Mouse (Mus musculus) embryonic facial prominence, embryonic 14.5 days (tissue): ENCODE results near the gene Slc13a4. TPM values are rescaled to one million over a fixed set of nuclear protein-coding genes. Genes with fewer than 3 reads are reported as not detected.
A peak's percentile ranks its signal among the peaks of the same experiment; 100 is the strongest.

ENCODE experiments used
- ATAC-seq: fragments of 200-750 bp; cut with Nextera tagmentation; 2 replicates; pipeline ENCODE4 v1.8.0; 2017; ENCODE audit warnings: low read depth, moderate number of reproducible peaks, moderate TSS enrichment
- DNase-seq: peaks from one replicate; pipeline ENCODE4 v3.0.0-alpha.2; 2015; ENCODE audit warnings: low spot score
- H3K27ac ChIP-seq: fragments of 300-500 bp; sonication (generic); replicated peaks from 2 replicates; pipeline ENCODE4 v1.5.1; 2014; ENCODE audit warnings: low read depth, mild to moderate bottlenecking, low read length, moderate library complexity
- H3K27me3 ChIP-seq: fragments of 300-500 bp; sonication (generic); replicated peaks from 2 replicates; pipeline ENCODE4 v1.6.1; 2014; ENCODE audit warnings: low read length; ENCODE audit not compliant: control insufficient read depth, insufficient read depth
- H3K36me3 ChIP-seq: fragments of 300-500 bp; sonication (generic); 2 replicates; pipeline ENCODE4 v1.6.1; 2014; ENCODE audit warnings: low read length, mixed read lengths; ENCODE audit not compliant: control insufficient read depth, insufficient read depth
- H3K4me1 ChIP-seq: fragments of 300-500 bp; sonication (generic); 2 replicates; pipeline ENCODE4 v1.6.1; 2014; ENCODE audit warnings: antibody characterized with exemption, low read length; ENCODE audit not compliant: control insufficient read depth, insufficient read depth
- H3K4me2 ChIP-seq: fragments of 300-500 bp; sonication (generic); 2 replicates; pipeline ENCODE4 v1.6.1; 2014; ENCODE audit warnings: low read depth, mild to moderate bottlenecking, low read length, moderate library complexity, mixed read lengths
- H3K4me3 ChIP-seq: fragments of 300-500 bp; sonication (generic); 2 replicates; pipeline ENCODE4 v1.5.1; 2014; ENCODE audit warnings: low read depth, mild to moderate bottlenecking, low read length
- H3K9ac ChIP-seq: fragments of 300-500 bp; sonication (generic); 2 replicates; pipeline ENCODE4 v1.6.1; 2014; ENCODE audit warnings: low read depth, mild to moderate bottlenecking, low read length, moderate library complexity, mixed read lengths
- H3K9me3 ChIP-seq: fragments of 300-500 bp; sonication (generic); 2 replicates; pipeline ENCODE4 v1.6.1; 2016; ENCODE audit warnings: low read length; ENCODE audit not compliant: control insufficient read depth
- WGBS: fragments of 180-500 bp; shearing (Covaris S2); extraction: QIAGEN DNeasy Blood & Tissue Kit; methylation state at CpG from one replicate; pipeline ENCODE4 v1.1.7; 2014; 5-methylcytosine and 5-hydroxymethylcytosine counted together
- polyA plus RNA-seq: library from polyadenylated mRNA; unstranded; fragments of >200 nt; fragmentation: Nextera tagmentation; extraction: Ambion mirVana; gene quantifications from 2 replicates; pipeline ENCODE4 v1.2.1, GENCODE M21; 2014

Slc13a4 gene
- polyA plus RNA-seq: 2.5 and 3.0 TPM in 2 replicates

GRCm38 (mm10) chr6:35308037-35308436 lies at the start of gene Slc13a4:
Slc13a4 (minus strand) TSS chr6:35308131.
- Histone ChIP-seq H3K9me3 (no peaks in the 10 kb centered on the region), H3K4me3 (no peak within 1 kb of the TSS), H3K9ac (no peak within 1 kb of the TSS), H3K4me1 (no peaks in the 10 kb centered on the region), H3K36me3 (no peaks in the 10 kb centered on the region), H3K27me3 (no peaks in the 10 kb centered on the region), H3K27ac (no peak within 1 kb of the TSS), H3K4me2 (no peak within 1 kb of the TSS)
- WGBS: 36% methylated on average over 7 of the region's 7 CpGs
- DNase-seq: no peak
- ATAC-seq: no peak

GRCm38 (mm10) chr6:35355320-35355719 lies 47.4 kb upstream of the Slc13a4 start:
- Histone ChIP-seq H3K9me3 (no peaks in the 10 kb centered on the region), H3K27ac (no peak overlapping the region; the same call in 1 of the 2 replicates), H3K27me3 (no peaks in the 10 kb centered on the region), H3K4me1 (peaks cover 17% of the 10 kb centered on the region), H3K36me3 (no peaks in the 10 kb centered on the region), H3K4me3 (no peak overlapping the region), H3K9ac (no peak overlapping the region), H3K4me2 (no peak overlapping the region)
- 82% methylated on average over 3 of the region's 3 CpGs for WGBS
- no peak for DNase-seq
- ATAC-seq: no peak

GRCm38 (mm10) chr6:35354622-35354998 lies 46.7 kb upstream of the Slc13a4 start:
- Histone ChIP-seq H3K4me1 (peaks cover 17% of the 10 kb centered on the region), H3K4me2 (peak overlapping the region; percentile 46), H3K4me3 (no peak overlapping the region), H3K27me3 (no peaks in the 10 kb centered on the region), H3K9me3 (no peaks in the 10 kb centered on the region), H3K9ac (no peak overlapping the region), H3K27ac (no peak overlapping the region; the same call in 1 of the 2 replicates), H3K36me3 (no peaks in the 10 kb centered on the region)
- peak; percentile 87 for DNase-seq
- 4% methylated on average over 6 of the region's 6 CpGs for whole genome bisulfite sequencing
- peak; percentile 72 for ATAC-seq

- Histone ChIP-seq H3K9me3 (no peaks in the 10 kb centered on the region), H3K36me3 (no peaks in the 10 kb centered on the region), H3K4me2 (peak overlapping the region; percentile 46), H3K27ac (peak overlapping the region; percentile 31; the same call in 1 of the 2 replicates), H3K27me3 (no peaks in the 10 kb centered on the region), H3K4me1 (peaks cover 17% of the 10 kb centered on the region), H3K9ac (0 out of 2 replicates have a peak overlapping the region, but pooled peaks have one; percentile 15), H3K4me3 (peak overlapping the region; percentile 6; the same call in 1 of the 2 replicates)
- peak; percentile 61 for DNase-seq
- peak; percentile 23; the same call in 1 of the 2 replicates for ATAC-seq
- 7% methylated on average over 18 of the region's 18 CpGs for WGBS
Measured at GRCm38 (mm10) chr6:35353846-35354621, 46.1 kb upstream of the Slc13a4 start.

- Histone ChIP-seq H3K4me3 (no peak overlapping the region), H3K27me3 (no peaks in the 10 kb centered on the region), H3K27ac (no peak overlapping the region), H3K4me1 (peaks cover 17% of the 10 kb centered on the region), H3K9ac (no peak overlapping the region), H3K4me2 (peak overlapping the region; percentile 46), H3K36me3 (no peaks in the 10 kb centered on the region), H3K9me3 (no peaks in the 10 kb centered on the region)
- 46% methylated on average over 5 of the region's 5 CpGs for WGBS
- ATAC-seq (0 out of 2 replicates have a peak, but pooled peaks have one; percentile 6), DNase-seq (no peak)
Measured at GRCm38 (mm10) chr6:35353416-35353815, 45.5 kb upstream of the Slc13a4 start.

- H3K27ac ChIP-seq: no peak overlapping the region
- H3K9ac ChIP-seq: no peak overlapping the region
- ATAC-seq (no peak), DNase-seq (no peak)
- no peak overlapping the region for H3K4me2 ChIP-seq
- H3K27me3 ChIP-seq: no peaks in the 10 kb centered on the region
- no peaks in the 10 kb centered on the region for H3K36me3 ChIP-seq
- H3K4me1 ChIP-seq: peaks cover 17% of the 10 kb centered on the region
- 72% methylated on average over 8 of the region's 8 CpGs for WGBS
- H3K9me3 ChIP-seq: no peaks in the 10 kb centered on the region
- H3K4me3 ChIP-seq: no peak overlapping the region
Measured at GRCm38 (mm10) chr6:35352867-35353266, 44.9 kb upstream of the Slc13a4 start.

- H3K27ac ChIP-seq: no peak overlapping the region
- H3K4me2 ChIP-seq: no peak overlapping the region
- no peaks in the 10 kb centered on the region for H3K27me3 ChIP-seq
- H3K4me3 ChIP-seq: no peak overlapping the region
- DNase-seq (no peak), ATAC-seq (no peak)
- WGBS: 98% methylated on average over 3 of the region's 3 CpGs
- no peaks in the 10 kb centered on the region for H3K36me3 ChIP-seq
- peaks cover 17% of the 10 kb centered on the region for H3K4me1 ChIP-seq
- no peak overlapping the region for H3K9ac ChIP-seq
- no peaks in the 10 kb centered on the region for H3K9me3 ChIP-seq
Measured at GRCm38 (mm10) chr6:35351826-35352225, 43.9 kb upstream of the Slc13a4 start.

- Histone ChIP-seq H3K9ac (no peak overlapping the region), H3K27me3 (no peaks in the 10 kb centered on the region), H3K4me1 (peaks cover 15% of the 10 kb centered on the region), H3K4me2 (no peak overlapping the region), H3K9me3 (no peaks in the 10 kb centered on the region), H3K36me3 (no peaks in the 10 kb centered on the region), H3K4me3 (no peak overlapping the region), H3K27ac (no peak overlapping the region)
- DNase-seq: peak; percentile 50
- WGBS: 42% methylated on average over 7 of the region's 7 CpGs
- no peak for ATAC-seq
Measured at GRCm38 (mm10) chr6:35349784-35350183, 41.9 kb upstream of the Slc13a4 start.

- no peaks in the 10 kb centered on the region for H3K4me1 ChIP-seq
- WGBS: 20% methylated on average over 3 of the region's 3 CpGs
Measured at GRCm38 (mm10) chr6:35338640-35339039, 30.7 kb upstream of the Slc13a4 start.

More at GRCm38 (mm10) chr6:35338640-35339039, 30.7 kb upstream of the Slc13a4 start:
- no peak overlapping the region for H3K4me3 ChIP-seq
- ATAC-seq: no peak
- H3K9ac ChIP-seq: no peak overlapping the region
- H3K9me3 ChIP-seq: no peaks in the 10 kb centered on the region
- H3K27me3 ChIP-seq: no peaks in the 10 kb centered on the region
- no peak overlapping the region for H3K4me2 ChIP-seq
- DNase-seq: no peak
- no peak overlapping the region for H3K27ac ChIP-seq
- H3K36me3 ChIP-seq: no peaks in the 10 kb centered on the region
